Mouse (Mus musculus) E14TG2a.4 (cell line): ENCODE results near the gene Alk.

Experiments used
- H3K27me3 ChIP-seq: 2 replicates; pipeline ENCODE4 v1.6.1; 2014; ENCODE audit warnings: low read length, control low read depth; ENCODE audit not compliant: insufficient read depth
- H3K36me3 ChIP-seq: 2 replicates; pipeline ENCODE4 v1.6.1; 2014; ENCODE audit warnings: low read length, control low read depth; ENCODE audit not compliant: insufficient read depth
- H3K4me1 ChIP-seq: replicated peaks from 2 replicates; pipeline ENCODE4 v1.6.1; 2014; ENCODE audit warnings: low read depth, low read length, control low read depth
- H3K4me3 ChIP-seq: replicated peaks from 2 replicates; pipeline ENCODE4 v1.5.1; 2014; ENCODE audit warnings: mild to moderate bottlenecking, low read length
- H3K9me3 ChIP-seq: 2 replicates; pipeline ENCODE4 v1.6.1; 2014; ENCODE audit warnings: low read length, control low read depth
- CTCF ChIP-seq: conservative IDR thresholded peaks from 2 replicates; pipeline ENCODE4 v1.5.1; 2014; ENCODE audit warnings: low read length
- NANOG ChIP-seq: IDR thresholded peaks from 2 replicates; pipeline ENCODE4 v1.6.1; 2014; ENCODE audit warnings: borderline replicate concordance, low read length, mixed read lengths
- POU5F1 ChIP-seq: IDR thresholded peaks from 2 replicates; pipeline ENCODE4 v1.6.1; 2014; ENCODE audit warnings: low read length, borderline replicate concordance

Gene Alk

GRCm38 (mm10) chr17:72523006-72523405, 81.4 kb downstream of the Alk start:
- Histone ChIP-seq H3K36me3 (no peaks in the 10 kb centered on the region), H3K4me3 (0 out of 2 replicates have a peak overlapping the region, but pooled peaks have one; percentile 20), H3K27me3 (no peaks in the 10 kb centered on the region; the same call in 1 of the 2 replicates), H3K4me1 (peaks cover 22% of the 10 kb centered on the region), H3K9me3 (no peaks in the 10 kb centered on the region)
- TF ChIP-seq POU5F1 (no peak), CTCF (no peak), NANOG (no peak)

DNA sequence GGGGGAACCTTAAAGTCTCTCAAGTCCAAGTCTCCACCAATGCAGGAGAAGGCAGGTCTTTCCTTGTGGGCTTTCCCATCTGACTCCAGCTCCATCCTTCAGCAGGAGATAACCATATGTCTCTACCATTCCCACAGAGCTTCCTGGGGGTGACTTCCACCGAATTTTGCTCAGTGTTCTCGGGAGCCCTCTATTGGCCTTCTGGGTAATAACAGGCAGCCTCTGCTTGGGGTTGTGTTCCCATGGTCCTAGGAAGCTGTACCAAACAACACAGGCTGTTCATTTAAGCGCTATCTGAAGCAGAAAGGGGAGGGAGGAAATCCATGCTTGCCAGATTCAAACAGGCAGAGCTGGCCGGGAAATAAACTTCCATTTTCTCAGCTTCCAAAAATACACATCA, 82.0 kb downstream of the Alk start:
- no peaks in the 10 kb centered on the region for H3K9me3 ChIP-seq
- H3K36me3 ChIP-seq = no peaks in the 10 kb centered on the region
- H3K4me1 ChIP-seq = peaks cover 22% of the 10 kb centered on the region
- 0 out of 2 replicates have a peak overlapping the region, but pooled peaks have one; percentile 20 for H3K4me3 ChIP-seq
- TF ChIP-seq CTCF (peak; percentile 90), POU5F1 (no peak)
- no peaks in the 10 kb centered on the region for H3K27me3 ChIP-seq

- Histone ChIP-seq H3K36me3 (no peaks in the 10 kb centered on the region), H3K9me3 (no peaks in the 10 kb centered on the region), H3K27me3 (no peaks in the 10 kb centered on the region), H3K4me1 (peaks cover 22% of the 10 kb centered on the region), H3K4me3 (no peak overlapping the region)
- TF ChIP-seq CTCF = no peak
- TF ChIP-seq NANOG = no peak
- TF ChIP-seq POU5F1 = no peak
Measured at GRCm38 (mm10) chr17:72521353-72521752, 83.1 kb downstream of the Alk start.

GRCm38 (mm10) chr17:72510746-72511145, 93.7 kb downstream of the Alk start:
- no peaks in the 10 kb centered on the region for H3K4me1 ChIP-seq
- TF ChIP-seq NANOG (no peak), CTCF (no peak), POU5F1 (no peak)

GRCm38 (mm10) chr17:72508678-72509394, 95.6 kb downstream of the Alk start:
- Histone ChIP-seq H3K4me1 (0 out of 2 replicates have a peak, but pooled peaks cover 5% of the 10 kb centered on the region), H3K36me3 (no peaks in the 10 kb centered on the region), H3K4me3 (no peak overlapping the region), H3K27me3 (no peaks in the 10 kb centered on the region), H3K9me3 (no peaks in the 10 kb centered on the region)
- TF ChIP-seq POU5F1 (no peak), NANOG (no peak), CTCF (no peak)

More at GRCm38 (mm10) chr17:72510746-72511145, 93.7 kb downstream of the Alk start:
- no peaks in the 10 kb centered on the region for H3K27me3 ChIP-seq
- H3K9me3 ChIP-seq = no peaks in the 10 kb centered on the region
- H3K36me3 ChIP-seq = no peaks in the 10 kb centered on the region
- H3K4me3 ChIP-seq = no peak overlapping the region

DNA sequence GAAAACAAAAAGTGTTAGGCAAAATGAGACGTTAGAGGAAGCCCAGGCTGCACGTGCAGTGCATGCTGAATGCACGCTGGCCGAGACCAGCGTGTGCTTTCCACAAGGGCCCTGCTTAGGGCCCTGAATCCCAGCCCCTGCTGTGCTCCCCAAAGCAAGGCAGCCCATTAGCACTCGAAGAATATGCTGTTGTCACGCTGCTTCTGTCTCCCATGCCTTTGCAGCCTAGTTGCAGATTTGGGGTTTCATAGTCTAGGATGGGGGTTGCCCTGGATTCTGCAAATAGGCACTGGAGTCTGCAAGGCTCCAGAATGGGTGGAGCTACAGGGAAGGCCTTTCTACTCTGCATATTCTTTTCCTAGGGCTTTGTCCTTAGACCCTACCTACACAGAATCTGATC, 99.2 kb downstream of the Alk start:
- H3K27me3 ChIP-seq = no peaks in the 10 kb centered on the region
- H3K4me1 ChIP-seq = 0 out of 2 replicates have a peak, but pooled peaks cover 5% of the 10 kb centered on the region
- H3K9me3 ChIP-seq = no peaks in the 10 kb centered on the region
- no peak overlapping the region for H3K4me3 ChIP-seq
- H3K36me3 ChIP-seq = no peaks in the 10 kb centered on the region
- TF ChIP-seq CTCF (no peak), NANOG (no peak), POU5F1 (no peak)

DNA sequence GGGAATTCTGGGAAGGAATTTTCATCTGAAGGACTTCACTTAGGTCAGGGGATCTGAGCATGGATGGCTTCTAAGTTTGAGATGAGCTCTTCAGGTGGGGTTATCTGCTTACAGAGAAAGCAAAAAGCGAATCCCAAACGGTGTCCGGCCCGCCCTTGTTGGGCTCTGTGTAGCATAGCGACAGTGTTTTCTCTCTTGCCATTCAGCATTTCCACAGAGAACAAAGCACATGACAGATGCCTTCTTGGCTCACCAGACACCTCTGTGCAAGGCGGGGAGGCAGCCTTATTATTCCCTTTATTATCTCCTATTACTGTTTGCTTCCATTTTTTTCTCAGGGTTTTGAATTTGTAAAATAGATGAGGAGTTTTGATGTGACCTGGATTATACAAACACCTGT, 99.8 kb downstream of the Alk start:
- Histone ChIP-seq H3K36me3 (no peaks in the 10 kb centered on the region), H3K27me3 (no peaks in the 10 kb centered on the region), H3K4me1 (0 out of 2 replicates have a peak, but pooled peaks cover 5% of the 10 kb centered on the region), H3K4me3 (no peak overlapping the region), H3K9me3 (no peaks in the 10 kb centered on the region)
- TF ChIP-seq NANOG = no peak
- no peak for TF ChIP-seq CTCF
- no peak for TF ChIP-seq POU5F1

DNA sequence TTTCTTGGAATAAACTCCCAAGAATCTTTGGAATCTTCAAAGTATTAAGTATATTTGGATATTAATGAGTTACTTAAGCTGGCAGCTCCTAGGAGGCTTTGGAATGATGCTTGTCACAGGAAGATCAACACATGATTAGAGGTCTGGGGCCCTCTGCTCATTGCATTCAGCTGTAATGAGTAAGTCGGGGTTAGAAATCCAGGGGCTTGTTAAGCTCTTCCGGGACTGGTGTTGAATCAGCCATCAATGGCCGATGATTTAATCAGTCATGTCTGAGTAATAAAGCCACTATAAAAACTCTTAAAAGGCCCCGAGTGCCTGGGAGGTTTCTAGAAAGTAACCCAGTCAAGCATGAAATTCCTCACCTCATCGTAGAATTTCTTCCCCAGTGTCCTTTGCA, 109.0 kb downstream of the Alk start:
- Histone ChIP-seq H3K4me3 (no peak overlapping the region), H3K9me3 (no peaks in the 10 kb centered on the region), H3K36me3 (no peaks in the 10 kb centered on the region), H3K27me3 (no peaks in the 10 kb centered on the region), H3K4me1 (no peaks in the 10 kb centered on the region)
- TF ChIP-seq CTCF (no peak), NANOG (no peak), POU5F1 (no peak)
